Mouse (Mus musculus): ENCODE data around the gene Cdc14a.

GRCm38 (mm10) chr3:116281663-116282062, 142.2 kb downstream of the Cdc14a start:
- no peak for TF ChIP-seq TAL1 (conservative IDR thresholded peaks at IDR 0.05; ENCODE audit: low read depth, low read length)
- no peak for TF ChIP-seq CTCF (IDR thresholded peaks at IDR 0.05; ENCODE audit: low read depth, low read length)
- TF ChIP-seq POLR2AphosphoS5 (IDR thresholded peaks at IDR 0.05; ENCODE audit: insufficient replicate concordance, low read depth, low read length): no peak
- TF ChIP-seq GATA2 (IDR thresholded peaks at IDR 0.05; ENCODE audit: borderline replicate concordance, low read depth, low read length): no peak

Measured in G1E (cell line).